Mouse (Mus musculus) brain, embryonic 14.5 days (tissue): ENCODE results near the gene A830031A19Rik.

Source experiments
- CTCF ChIP-seq: fragments of 200-500 bp; IDR thresholded peaks from 2 replicates; pipeline ENCODE4 v1.5.1; 2012; ENCODE audit warnings: inconsistent platforms, mild to moderate bottlenecking, moderate library complexity, borderline replicate concordance; ENCODE audit not compliant: insufficient read depth, insufficient read length; ENCODE audit errors: extremely low read depth
- POLR2A ChIP-seq: fragments of 200-500 bp; IDR thresholded peaks from 2 replicates; pipeline ENCODE4 v1.6.1; 2012; ENCODE audit warnings: mild to moderate bottlenecking, inconsistent platforms, borderline replicate concordance; ENCODE audit not compliant: poor library complexity, insufficient read depth, insufficient read length, severe bottlenecking; ENCODE audit errors: extremely low read depth

GRCm38 (mm10) chr11:24079392-24080391, 4.8 kb upstream of the A830031A19Rik start:
- TF ChIP-seq POLR2A (no peak), CTCF (no peak)
